Mouse (Mus musculus) gastrocnemius, adult 18-20 months (tissue): ENCODE measurements at regions not wholly inside any gene's neighbourhood (a gene's known extent, or its start where the extent isn't known, plus 50 kb on each side); places are given as distances from the start of the nearest gene placed in this dataset.
A peak's percentile ranks its signal among the peaks of the same experiment; 100 is the strongest.

Source experiments
- DNase-seq: peaks from one replicate; pipeline ENCODE4 v3.0.0; 2021; ENCODE audit warnings: low spot score

DNA sequence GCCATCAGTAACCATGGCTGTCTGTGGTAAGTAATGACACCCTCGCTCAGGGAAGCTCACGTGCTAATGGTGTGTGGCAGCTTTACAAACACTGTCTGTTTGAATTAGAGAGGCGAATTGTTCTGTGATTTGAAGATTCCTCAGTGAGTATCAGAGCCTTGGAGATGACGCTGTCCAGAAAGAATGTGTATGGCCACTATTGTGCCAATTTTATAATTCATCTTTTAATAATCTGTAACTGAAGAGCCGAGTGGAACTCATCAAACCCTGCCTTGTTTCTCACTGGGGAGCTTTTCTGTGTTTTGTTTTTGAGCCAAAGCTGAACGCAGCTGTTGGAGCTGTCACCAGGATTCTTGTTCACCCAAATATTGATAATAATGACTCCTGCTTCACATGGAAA lies 171.7 kb downstream of the Dact1 start:
- DNase-seq = peak; percentile 36

DNA sequence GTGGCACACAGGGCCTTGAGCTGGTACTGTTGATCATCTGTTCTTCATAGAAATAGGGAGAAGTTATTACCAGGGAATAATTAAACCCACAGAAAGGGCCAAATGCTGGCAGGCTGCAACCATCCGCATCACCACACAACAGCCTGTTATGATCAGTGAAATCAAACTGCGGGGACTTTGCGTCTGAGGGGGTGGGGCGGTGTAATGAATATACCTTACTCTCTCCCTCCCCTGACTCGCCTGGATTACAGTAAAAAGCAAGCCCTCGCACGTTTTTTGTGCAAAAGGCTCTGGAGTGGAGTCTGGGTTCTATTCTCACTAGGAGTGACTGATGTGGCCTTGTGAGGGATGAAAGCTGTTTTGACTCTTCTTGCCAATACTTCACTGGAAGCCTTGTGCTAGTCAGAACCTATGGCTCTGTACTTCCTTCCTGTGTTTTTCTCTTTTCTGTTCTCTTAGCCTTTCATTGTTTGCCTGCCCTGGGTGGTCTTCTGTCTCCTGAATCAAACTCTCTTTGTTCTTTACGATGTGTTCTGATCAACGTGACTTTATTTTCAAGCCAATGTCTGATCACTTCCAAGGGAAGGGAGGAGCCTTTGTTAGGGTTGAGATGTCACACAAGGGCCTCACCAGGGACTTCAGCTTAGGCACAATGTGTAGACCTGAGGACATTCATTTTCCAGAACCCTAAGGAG lies 172.4 kb downstream of the Dact1 start:
- no peak for DNase-seq

GRCm38 (mm10) chr12:71482619-71483018 lies 172.9 kb downstream of the Dact1 start:
- no peak for DNase-seq

- no peak for DNase-seq
Measured at GRCm38 (mm10) chr12:71483536-71484165, 174.0 kb downstream of the Dact1 start.

DNA sequence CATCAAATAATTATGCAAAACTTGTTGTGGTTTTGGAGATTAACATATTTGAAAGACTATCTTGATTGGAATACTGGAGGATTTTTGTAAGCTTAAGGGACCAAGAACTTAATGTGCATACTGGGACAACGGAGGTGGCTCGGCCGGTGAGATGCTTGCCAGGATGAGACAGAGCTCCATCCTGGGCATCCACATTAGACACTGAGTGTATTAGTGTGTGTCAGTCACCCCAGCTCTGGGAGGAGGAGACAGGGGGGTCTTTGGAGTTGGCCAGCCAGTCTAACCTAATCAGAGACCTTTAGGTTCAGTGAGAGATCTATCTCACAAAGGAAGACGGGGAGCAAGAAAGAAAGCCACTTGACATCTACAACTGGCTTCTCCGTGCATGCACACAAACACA lies 174.6 kb downstream of the Dact1 start:
- DNase-seq = no peak

DNA sequence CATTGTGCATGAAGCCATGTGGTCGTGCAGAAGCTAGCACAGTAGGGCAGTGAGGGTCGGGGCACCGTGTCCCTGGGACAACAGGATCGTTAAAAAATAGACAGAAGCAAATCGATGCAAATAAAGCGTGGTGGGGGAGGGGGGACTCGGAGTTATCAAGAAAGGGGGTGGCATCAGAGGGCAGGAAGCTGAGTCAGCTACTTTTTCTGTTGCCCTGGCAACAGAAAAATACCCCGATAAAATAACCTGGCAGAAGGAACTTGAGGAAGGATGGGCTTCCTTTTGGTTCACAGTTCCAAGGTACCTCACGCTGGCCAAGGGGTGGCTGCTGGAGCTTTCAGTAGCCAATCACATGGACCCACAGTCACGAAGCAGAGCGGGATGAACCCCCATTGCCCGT lies 176.4 kb downstream of the Dact1 start:
- no peak for DNase-seq

- DNase-seq = no peak
Measured at GRCm38 (mm10) chr12:71487591-71488435, 178.1 kb downstream of the Dact1 start.

GRCm38 (mm10) chr12:71489295-71489694 lies 179.6 kb downstream of the Dact1 start:
- DNase-seq = no peak

DNA sequence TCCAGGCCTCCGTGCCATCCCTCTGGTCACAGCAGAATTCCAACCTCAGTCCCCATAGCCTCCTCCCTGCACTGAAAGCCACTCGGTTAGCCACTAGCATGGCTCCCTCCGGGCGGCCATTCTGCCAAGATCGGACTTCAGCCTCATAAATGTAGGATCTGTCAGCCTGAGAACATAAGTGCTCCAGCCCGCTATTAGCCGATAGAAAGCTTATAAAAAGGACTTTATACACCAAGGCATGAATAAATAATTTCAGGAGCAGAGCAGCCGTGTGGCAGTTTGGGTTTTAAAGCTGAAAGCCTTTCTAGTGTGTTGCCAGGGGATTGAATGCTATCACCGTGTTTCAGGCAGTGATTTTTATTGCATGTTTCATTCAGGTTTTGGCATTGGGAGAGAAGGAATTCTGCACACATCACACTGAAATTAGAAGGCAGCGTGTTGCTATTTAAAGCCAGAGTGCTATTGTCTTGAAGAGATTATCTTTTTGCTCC lies 185.2 kb downstream of the Dact1 start:
- DNase-seq = no peak

GRCm38 (mm10) chr12:71498246-71499029 lies 188.8 kb downstream of the Dact1 start:
- DNase-seq = no peak

GRCm38 (mm10) chr12:71501299-71501810 lies 191.7 kb downstream of the Dact1 start:
- no peak for DNase-seq

- no peak for DNase-seq
Measured at GRCm38 (mm10) chr12:71503265-71503664, 193.6 kb downstream of the Dact1 start.

GRCm38 (mm10) chr12:71506206-71506605 lies 196.5 kb downstream of the Dact1 start:
- DNase-seq = peak; percentile 57

DNA sequence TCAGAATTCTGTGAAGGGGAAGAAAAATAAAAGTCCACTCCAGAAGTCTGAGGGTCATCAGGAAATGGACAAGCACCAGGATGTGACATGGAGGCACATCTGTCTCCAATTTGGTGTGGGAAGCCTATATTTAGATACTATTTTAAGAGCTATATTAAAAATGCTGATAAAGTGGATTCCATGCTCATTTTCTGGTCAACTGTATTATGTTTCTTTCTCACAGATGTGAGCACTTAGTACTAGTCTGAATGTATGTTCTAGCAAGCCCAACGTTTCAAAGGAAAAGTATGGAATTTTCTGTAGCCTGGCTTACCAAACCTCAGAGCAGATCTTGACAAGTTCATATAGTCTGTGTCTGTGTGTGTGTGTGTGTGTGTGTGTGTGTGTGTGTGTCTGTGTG lies 197.0 kb downstream of the Dact1 start:
- DNase-seq = no peak

- no peak for DNase-seq
Measured at GRCm38 (mm10) chr12:71512915-71513612, 203.4 kb downstream of the Dact1 start.

- no peak for DNase-seq
Measured at GRCm38 (mm10) chr12:71519520-71519919, 209.8 kb downstream of the Dact1 start.

- DNase-seq = no peak
Measured at GRCm38 (mm10) chr12:71521936-71522335, 212.3 kb downstream of the Dact1 start.

DNA sequence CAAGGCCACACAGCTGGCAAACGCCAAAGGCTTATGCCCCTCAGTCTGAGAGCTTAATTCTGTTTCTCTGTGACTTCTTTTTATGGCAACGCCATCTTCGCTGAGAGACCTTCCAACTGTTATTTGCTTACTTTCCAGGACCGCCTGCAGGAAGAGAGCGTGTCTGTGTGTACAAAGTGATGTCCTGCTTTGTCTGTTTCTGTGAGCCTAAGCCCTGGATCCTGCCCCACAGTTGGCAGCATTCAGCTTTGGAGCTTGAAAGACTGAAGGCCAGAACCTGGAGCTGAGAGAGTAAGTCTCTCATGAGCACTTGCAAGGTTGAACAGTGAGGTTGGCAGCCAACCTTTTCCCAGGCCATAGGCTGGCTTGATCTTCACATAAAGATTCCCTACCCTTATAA lies 212.8 kb downstream of the Dact1 start:
- DNase-seq = no peak

- DNase-seq = no peak
Measured at GRCm38 (mm10) chr12:71524156-71524555, 214.5 kb downstream of the Dact1 start.

GRCm38 (mm10) chr12:71525255-71525927 lies 215.7 kb downstream of the Dact1 start:
- no peak for DNase-seq
